ENCODE assay signal across 14 mouse cellular contexts in the genomic region with DNA sequence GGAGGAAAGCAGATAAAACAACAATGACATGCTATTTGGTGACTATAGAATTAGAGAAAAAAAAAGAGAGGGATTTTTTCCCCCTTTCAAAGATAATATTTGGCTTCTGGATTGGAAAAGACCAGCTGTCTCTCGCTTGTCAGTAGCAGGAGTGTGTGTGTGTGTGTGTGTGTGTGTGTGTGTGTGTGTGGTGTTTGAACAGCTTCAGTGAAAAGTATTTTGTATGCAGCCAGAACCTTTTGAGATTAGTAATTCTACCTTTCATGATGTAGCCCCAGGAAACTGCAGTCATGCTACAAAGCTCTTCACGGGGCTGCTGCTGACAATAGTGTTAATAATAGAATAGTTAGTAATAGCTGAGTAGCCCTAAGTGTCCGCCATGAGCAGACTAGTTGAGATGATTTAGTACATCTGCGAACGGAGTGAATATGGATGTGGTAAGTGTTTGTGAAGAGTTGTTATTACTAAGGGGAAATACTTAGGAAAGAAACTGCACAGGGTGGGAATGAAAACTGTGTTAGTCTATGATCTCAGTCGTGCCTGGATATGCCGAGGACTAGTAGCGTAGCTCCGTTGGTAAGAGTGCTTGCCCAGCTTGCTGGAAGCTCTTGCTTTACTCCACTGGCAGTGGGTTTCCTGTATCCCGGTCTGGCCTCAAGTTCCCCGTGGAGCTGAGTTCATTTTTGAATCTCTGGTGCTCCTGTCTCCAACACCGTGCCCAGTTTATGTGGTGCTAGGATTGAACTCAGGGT. TPM values are rescaled to one million over a fixed set of nuclear protein-coding genes. Genes with fewer than 3 reads are reported as not detected.
DNase-seq lines count a peak whose midpoint lies in the region; ATAC-seq and TF ChIP-seq lines count a peak whose summit lies in the region.
"Had no signal": no experiment of that assay in that cellular context is flagged by ENCODE, and none has a peak within 500 bp of the region (broad histone marks: within the 10 kb centered on the region; RNA-seq: fewer than 3 reads in every experiment).

No protein-coding gene starts in this region.

- dilution Hi-C loops in CH12.LX (cut with MboI; ENCODE audit: extremely low pct_ligation_motif_present, extremely low pct_unique_long_range_greater_than_20kb, low sequenced_read_pairs): no loop called here

- no peak overlapping the region for H3K27ac ChIP-seq in heart, embryonic 14.5 days (replicated peaks in 1 of 2; ENCODE audit: control insufficient read depth in 1 of 2, insufficient read depth in 1 of 2, low read depth in 2 of 2, low read length in 2 of 2)
- H3K27ac ChIP-seq in heart, embryonic 10.5 days: no peak overlapping the region
- no peak overlapping the region for H3K27ac ChIP-seq in CH12.LX (ENCODE audit: insufficient read depth, low read depth)
- peak overlapping the region; percentile 8; the same call in 1 of the 2 replicates for H3K27ac ChIP-seq in forebrain, embryonic 16.5 days (ENCODE audit: low read length)
- no peak overlapping the region for H3K27ac ChIP-seq in kidney, embryonic 14.5 days (ENCODE audit: low read depth, low read length)
- H3K27ac ChIP-seq: heart, embryonic 15.5 days; macrophage had no signal

- TF ChIP-seq EP300 in CH12.LX (IDR thresholded peaks at IDR 0.05; ENCODE audit: low read length): no peak

- TF ChIP-seq CTCF in CH12.LX (conservative IDR thresholded peaks at IDR 0.05 in 1 of 2, IDR thresholded peaks at IDR 0.05 in 1 of 2; ENCODE audit: low read depth in 2 of 2, low read length in 2 of 2): no peak

- no peak for DNase-seq in heart, embryonic 10.5 days (ENCODE audit: low spot score)
- no peak for DNase-seq in CH12.LX (ENCODE audit: extremely low read depth)
- DNase-seq in induced T-regulatory cell, adult 2 months (ENCODE audit: low read depth): peak; percentile 6
- no peak for DNase-seq in urinary bladder, postnatal 10 days (ENCODE audit: low spot score)
- DNase-seq in cerebellum, adult 9-10 months: no peak
- DNase-seq: cerebellum, adult 9-11 months; gastrocnemius, postnatal 36 days; kidney, postnatal 10 days had no signal

- H3K4me2 ChIP-seq in heart, embryonic 14.5 days (ENCODE audit: low read length): 0 out of 2 replicates have a peak overlapping the region, but pooled peaks have one; percentile 4
- no peak overlapping the region for H3K4me2 ChIP-seq in CH12.LX (ENCODE audit: insufficient read depth, low read depth, poor library complexity, severe bottlenecking)
- H3K4me2 ChIP-seq in forebrain, embryonic 16.5 days (ENCODE audit: low read length): 0 out of 2 replicates have a peak overlapping the region, but pooled peaks have one; percentile 1
- H3K4me2 ChIP-seq in kidney, embryonic 14.5 days (replicated peaks; ENCODE audit: low read depth, low read length): no peak overlapping the region
- H3K4me2 ChIP-seq: heart, embryonic 15.5 days; liver, embryonic 11.5 days had no signal

- no peak overlapping the region for H3K9ac ChIP-seq in heart, embryonic 14.5 days (ENCODE audit: low read length)
- H3K9ac ChIP-seq in CH12.LX (ENCODE audit: insufficient read depth, low read depth): no peak overlapping the region
- H3K9ac ChIP-seq in forebrain, embryonic 16.5 days (replicated peaks; ENCODE audit: low read depth, low read length): no peak overlapping the region
- H3K9ac ChIP-seq in kidney, embryonic 14.5 days (ENCODE audit: low read depth, low read length): no peak overlapping the region
- H3K9ac ChIP-seq: heart, embryonic 15.5 days had no signal

- 36% methylated on average over 12 of the region's 12 CpGs for WGBS in heart, embryonic 14.5 days
- 48% methylated on average over 12 of the region's 12 CpGs for WGBS in heart, embryonic 10.5 days
- WGBS in forebrain, embryonic 16.5 days: 16% methylated on average over 12 of the region's 12 CpGs
- WGBS in kidney, embryonic 14.5 days: 34% methylated on average over 12 of the region's 12 CpGs

- H3K4me3 ChIP-seq in heart, embryonic 14.5 days (ENCODE audit: control insufficient read depth in 1 of 2, insufficient read depth in 1 of 2, low read depth in 1 of 2, low read length in 2 of 2): no peak overlapping the region
- H3K4me3 ChIP-seq in heart, embryonic 10.5 days: no peak overlapping the region
- H3K4me3 ChIP-seq in CH12.LX (replicated peaks in 1 of 3; ENCODE audit: low read depth in 2 of 3, low read length in 2 of 3, poor library complexity in 1 of 3): no peak overlapping the region
- no peak overlapping the region for H3K4me3 ChIP-seq in forebrain, embryonic 16.5 days (replicated peaks; ENCODE audit: low read length)
- H3K4me3 ChIP-seq in kidney, embryonic 14.5 days (ENCODE audit: low read length): no peak overlapping the region
- H3K4me3 ChIP-seq: heart, embryonic 15.5 days had no signal

- H3K27me3 ChIP-seq in heart, embryonic 14.5 days (ENCODE audit: control insufficient read depth, insufficient read depth, low read length): peaks cover 45% of the 10 kb centered on the region
- peaks cover 44% of the 10 kb centered on the region for H3K27me3 ChIP-seq in heart, embryonic 10.5 days (ENCODE audit: insufficient read depth, poor library complexity, severe bottlenecking)
- no peaks in the 10 kb centered on the region for H3K27me3 ChIP-seq in CH12.LX (replicated peaks)
- no peaks in the 10 kb centered on the region for H3K27me3 ChIP-seq in forebrain, embryonic 16.5 days (replicated peaks; ENCODE audit: control insufficient read depth, insufficient read depth, low read length)
- no peaks in the 10 kb centered on the region for H3K27me3 ChIP-seq in kidney, embryonic 14.5 days (ENCODE audit: control insufficient read depth, insufficient read depth, low read length)

- TF ChIP-seq POLR2A in CH12.LX (IDR thresholded peaks at IDR 0.05; ENCODE audit: low read depth, low read length): no peak

- no peaks in the 10 kb centered on the region for H3K9me3 ChIP-seq in heart, embryonic 14.5 days (ENCODE audit: control insufficient read depth, low read length)
- no peaks in the 10 kb centered on the region for H3K9me3 ChIP-seq in heart, embryonic 10.5 days
- no peaks in the 10 kb centered on the region for H3K9me3 ChIP-seq in CH12.LX (replicated peaks; ENCODE audit: low read length)
- H3K9me3 ChIP-seq in forebrain, embryonic 16.5 days (ENCODE audit: control insufficient read depth, low read length): no peaks in the 10 kb centered on the region
- H3K9me3 ChIP-seq in kidney, embryonic 14.5 days (ENCODE audit: control insufficient read depth, low read length): no peaks in the 10 kb centered on the region
- H3K9me3 ChIP-seq: heart, embryonic 15.5 days had no signal

- in situ Hi-C loops in CH12.LX (cut with MboI; ENCODE audit: low pct_ligation_motif_present, low pct_unique_long_range_greater_than_20kb, low sequenced_read_pairs): loop anchor here (5.0 kb wide), 1 partner anchor 228 kb away; no protein-coding TSS in a partner anchor

- TF ChIP-seq RAD21 in CH12.LX (IDR thresholded peaks at IDR 0.05; ENCODE audit: low read depth, low read length): no peak

- H3K36me3 ChIP-seq in heart, embryonic 14.5 days (ENCODE audit: control insufficient read depth, insufficient read depth, low read length): no peaks in the 10 kb centered on the region
- no peaks in the 10 kb centered on the region for H3K36me3 ChIP-seq in heart, embryonic 10.5 days
- peaks cover 4% of the 10 kb centered on the region in 2 experiments for H3K36me3 ChIP-seq in CH12.LX (replicated peaks in 1 of 2; ENCODE audit: control insufficient read depth in 1 of 2, insufficient read depth in 1 of 2, low read length in 1 of 2)
- H3K36me3 ChIP-seq in forebrain, embryonic 16.5 days (ENCODE audit: control insufficient read depth, insufficient read depth): no peaks in the 10 kb centered on the region
- H3K36me3 ChIP-seq in kidney, embryonic 14.5 days (ENCODE audit: control insufficient read depth, insufficient read depth, low read length): peaks cover under 1% of the 10 kb centered on the region; the same call in 1 of the 2 replicates
- H3K36me3 ChIP-seq: heart, embryonic 15.5 days had no signal

- H3K79me2 ChIP-seq in CH12.LX (replicated peaks; ENCODE audit: control insufficient read depth, extremely low read depth, insufficient read depth, poor library complexity, severe bottlenecking): peaks cover 25% of the 10 kb centered on the region

- no peak for ATAC-seq in heart, embryonic 14.5 days (ENCODE audit: insufficient number of reproducible peaks, insufficient read depth, low FRiP score, low read depth)
- ATAC-seq in forebrain, embryonic 16.5 days: no peak
- no peak for ATAC-seq in kidney, embryonic 14.5 days (ENCODE audit: low FRiP score, low TSS enrichment)

- peaks cover 8 to 18% of the 10 kb centered on the region in 2 experiments; a peak in 3 of 4 replicates for H3K4me1 ChIP-seq in heart, embryonic 14.5 days (ENCODE audit: control insufficient read depth in 2 of 2, insufficient read depth in 2 of 2, low read length in 2 of 2)
- H3K4me1 ChIP-seq in heart, embryonic 10.5 days: peaks cover 24% of the 10 kb centered on the region
- H3K4me1 ChIP-seq in CH12.LX (ENCODE audit: control insufficient read depth in 1 of 2, insufficient read depth in 2 of 2): peaks cover 14 to 42% of the 10 kb centered on the region in 2 experiments
- peaks cover 48% of the 10 kb centered on the region for H3K4me1 ChIP-seq in forebrain, embryonic 16.5 days (replicated peaks; ENCODE audit: control insufficient read depth, insufficient read depth, low read length)
- H3K4me1 ChIP-seq in kidney, embryonic 14.5 days (ENCODE audit: control insufficient read depth, insufficient read depth, low read length): peaks cover 13% of the 10 kb centered on the region; the same call in 1 of the 2 replicates

TF ChIP-seq in CH12.LX, 34 proteins besides CTCF, POLR2A, EP300 and RAD21 (continues in another document):
- TF ChIP-seq MXI1 (IDR thresholded peaks at IDR 0.05; ENCODE audit: low read depth, low read length) (no peak), BHLHE40 (IDR thresholded peaks at IDR 0.05; ENCODE audit: low read depth, low read length) (0 out of 2 replicates have a peak, but pooled peaks have one; percentile 22), ZNF384 (IDR thresholded peaks at IDR 0.05; ENCODE audit: low read depth, low read length) (peak; percentile 20; the same call in 1 of the 2 replicates), MEF2A (IDR thresholded peaks at IDR 0.05; ENCODE audit: borderline replicate concordance, low read depth, low read length) (peak; percentile 87; the same call in 1 of the 2 replicates), UBTF (IDR thresholded peaks at IDR 0.05; ENCODE audit: low read depth, low read length) (no peak), ETS1 (conservative IDR thresholded peaks at IDR 0.05; ENCODE audit: low read depth, low read length) (peak; percentile 43), GABPA (IDR thresholded peaks at IDR 0.05; ENCODE audit: insufficient replicate concordance, low read depth, low read length) (no peak)

RNA-seq across cellular contexts. Expression of gene Cxcr4, which starts 2.4 kb away (rescaled TPM):
- polyA plus RNA-seq in heart, embryonic 14.5 days (2014; fragmentation: Nextera tagmentation; extraction: Ambion mirVana): 2.4 and 2.9 TPM in 2 replicates
- 1.2 and 1.7 TPM in 2 replicates for polyA plus RNA-seq in heart, embryonic 10.5 days (2016; fragmentation: Nextera tagmentation; extraction: Ambion mirVana)
- total RNA-seq in CH12.LX (2012; rRNA removed) (156 and 169 TPM in 2 replicates), CH12.LX (2014; rRNA removed) (86.6 and 102 TPM in 2 replicates)
- 80.3 and 80.6 TPM in 2 replicates for polyA plus RNA-seq in CH12.LX (2012; ENCODE audit: insufficient read length, low read depth)
- polyA plus RNA-seq in forebrain, embryonic 16.5 days (2015; fragmentation: Nextera tagmentation; extraction: Ambion mirVana): 11.3 and 14.4 TPM in 2 replicates
- polyA plus RNA-seq in kidney, embryonic 14.5 days (2014; fragmentation: Nextera tagmentation; extraction: Ambion mirVana): 10.7 and 13.8 TPM in 2 replicates

Comparison
In these comparisons a context has a peak if more than half of its experiments do, and no peak if none do; other contexts are left out.
1. H3K4me2 ChIP-seq: peak in heart, embryonic 14.5 days (single experiment) and forebrain, embryonic 16.5 days (single experiment); none in CH12.LX (single experiment) and kidney, embryonic 14.5 days (single experiment).